Mouse (Mus musculus): ENCODE measurements around the gene Zar1l.

DNA sequence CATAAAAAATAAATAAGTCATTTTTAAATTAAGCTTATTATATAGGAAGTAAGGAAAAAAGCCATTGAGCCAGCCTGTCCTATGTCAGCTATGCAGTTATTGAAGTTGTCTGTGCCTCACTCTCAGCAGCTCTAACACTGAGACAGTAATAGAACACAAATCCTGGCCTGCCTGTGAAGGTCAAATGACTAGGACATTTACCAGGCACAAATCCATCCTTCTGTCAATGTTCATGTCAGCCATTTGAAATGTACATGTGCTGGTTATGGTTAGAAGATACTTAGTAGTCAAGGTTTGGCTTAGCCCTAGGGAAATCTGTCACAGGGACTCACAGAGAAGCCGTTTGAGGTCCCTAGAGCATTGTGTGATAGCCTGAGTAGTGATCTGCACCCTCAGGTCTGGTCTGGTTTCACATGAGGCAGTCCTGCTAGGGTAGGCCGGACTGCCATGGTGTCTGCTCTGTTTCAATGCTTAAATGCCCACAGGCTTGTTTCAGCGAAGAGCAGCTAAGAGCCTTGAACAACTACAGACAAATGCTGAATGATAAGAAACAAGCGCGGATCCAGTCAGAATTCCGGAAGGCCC is 41.6 kb upstream of the Zar1l start:
- no peak for TF ChIP-seq GATA1 (IDR thresholded peaks at IDR 0.05; ENCODE audit: low read length)
- TF ChIP-seq TAL1 (IDR thresholded peaks at IDR 0.05; ENCODE audit: low read length) = no peak
